Mouse (Mus musculus) skeletal muscle tissue, adult 2 months (tissue): Measurements from ENCODE around the gene Avl9.
A peak's percentile ranks its signal among the peaks of the same experiment; 100 is the strongest.

Experiments used
- DNase-seq: peaks from one replicate; pipeline ENCODE4 v3.0.0-alpha.2; 2012; ENCODE audit warnings: low read depth, low spot score

Gene Avl9

DNA sequence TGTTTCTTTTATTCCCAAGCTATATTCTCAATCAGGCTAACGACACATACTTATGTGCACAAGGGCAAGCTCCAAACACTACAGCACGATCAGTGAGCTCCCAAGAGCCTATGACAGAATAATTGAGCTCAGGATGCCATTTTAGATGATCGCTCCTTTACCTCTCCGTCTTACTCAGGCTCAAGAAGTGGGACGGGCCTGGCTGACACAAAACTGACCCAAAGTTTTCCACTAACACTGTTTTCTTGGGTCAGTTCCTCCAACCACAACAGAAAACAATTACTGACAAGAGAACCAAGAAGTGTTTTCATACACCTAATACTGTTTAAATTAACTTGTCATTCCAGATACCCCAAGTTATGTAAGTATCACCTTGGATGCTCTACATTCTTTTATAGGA is 80.1 kb downstream of the Avl9 start:
- no peak for DNase-seq

DNA sequence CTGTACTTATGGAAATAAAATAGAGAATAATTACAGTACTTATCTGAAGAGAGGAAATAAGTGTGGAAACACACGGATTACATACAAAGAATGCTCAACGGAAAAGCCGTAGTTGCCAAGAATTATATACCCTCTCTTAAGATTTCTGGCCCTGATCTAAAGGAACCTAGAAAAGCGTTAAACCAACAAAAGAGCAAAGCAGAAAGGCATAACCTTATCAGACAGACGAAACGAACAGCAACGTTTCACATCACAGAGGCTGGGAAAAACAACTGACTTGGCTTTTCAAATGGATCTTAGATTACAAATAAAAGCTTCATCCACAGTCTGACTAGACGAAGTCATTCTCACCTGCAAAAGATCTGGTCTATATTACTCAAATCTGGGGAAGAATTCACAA is 81.5 kb downstream of the Avl9 start:
- no peak for DNase-seq

DNA sequence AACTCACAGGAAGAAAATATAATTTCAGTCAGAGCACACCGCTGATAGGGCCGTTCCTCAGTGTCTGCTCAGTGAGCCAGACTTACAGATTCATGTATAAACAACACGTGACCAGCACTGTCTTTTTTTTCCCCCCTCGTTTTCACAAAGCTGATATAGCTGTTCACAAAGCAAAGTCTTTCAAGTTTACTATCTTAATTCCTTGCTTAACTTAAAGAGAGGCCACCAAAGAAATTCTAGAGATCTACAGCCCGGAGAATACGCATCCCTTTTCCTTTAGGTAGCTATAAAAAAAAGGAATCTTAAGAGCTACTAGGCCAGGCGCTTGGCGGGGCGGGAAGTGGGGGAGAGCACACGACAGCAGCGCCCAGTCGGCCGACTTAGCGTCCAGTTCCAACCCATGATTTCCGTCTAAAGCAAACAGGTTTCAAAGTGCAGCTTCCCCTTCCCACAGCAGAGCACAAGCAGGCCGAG is 82.0 kb downstream of the Avl9 start:
- peak; percentile 15 for DNase-seq

DNA sequence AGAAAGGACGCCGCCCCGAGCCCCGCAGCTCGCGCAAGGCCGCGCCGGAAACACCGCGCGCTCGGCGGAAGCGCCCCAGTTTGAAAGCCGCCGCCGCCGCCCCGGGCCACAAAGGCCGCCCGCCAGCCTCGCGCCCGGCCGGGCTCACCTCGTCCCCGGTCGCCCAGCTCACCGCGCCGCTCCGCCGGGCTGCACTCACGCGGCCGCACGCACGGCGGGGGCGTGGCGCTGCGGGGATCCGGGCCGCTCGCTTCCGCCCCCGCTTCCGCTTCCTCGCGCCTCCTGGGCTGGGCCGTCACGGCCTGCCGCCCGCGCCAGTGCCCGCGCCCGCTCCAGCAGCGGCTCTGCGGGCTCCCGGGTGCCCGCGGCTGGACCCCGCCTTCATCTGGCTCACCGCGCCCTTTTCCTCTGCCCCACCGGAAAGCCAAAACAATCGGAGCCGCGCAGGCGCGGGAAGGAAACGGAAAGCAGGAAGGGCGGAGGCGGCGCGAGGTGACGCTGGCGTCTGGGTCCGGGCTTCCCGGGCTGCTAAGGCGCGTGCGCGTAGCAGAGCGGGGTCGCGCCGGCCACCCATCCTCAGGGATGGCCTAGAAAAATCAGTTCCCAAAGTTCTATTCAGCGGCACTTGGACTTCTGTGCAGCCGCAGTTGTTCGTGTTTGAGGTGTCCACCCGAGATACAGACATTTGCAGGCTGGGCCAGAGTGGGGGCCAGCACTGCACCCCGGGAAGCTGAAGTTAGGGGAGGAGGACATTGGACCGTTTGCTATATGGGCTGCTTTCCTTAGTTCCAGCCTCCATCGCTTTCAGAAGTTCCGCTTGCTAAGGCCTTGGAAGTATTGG is 82.8 kb downstream of the Avl9 start, which contains the start of gene Kbtbd2:
Gene Kbtbd2 (minus strand): TSS at position 503 of the 841 bp plus-strand sequence.
- peak; percentile 93 for DNase-seq

DNA sequence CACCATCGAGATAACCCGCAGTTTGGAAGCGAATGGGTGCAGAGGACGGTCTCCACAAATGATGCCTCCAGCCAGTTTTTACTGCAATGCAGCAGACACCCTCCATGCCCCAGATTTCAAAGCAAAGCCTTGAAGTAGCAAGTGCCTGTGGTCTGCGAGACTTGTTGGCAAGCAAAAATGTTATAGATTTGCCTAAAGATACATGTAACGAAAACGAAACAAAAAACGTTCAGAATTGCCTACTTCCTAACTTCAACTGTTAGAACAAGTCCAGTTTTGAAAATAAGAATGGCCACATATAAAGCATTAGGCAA is 83.4 kb downstream of the Avl9 start:
- no peak for DNase-seq

DNA sequence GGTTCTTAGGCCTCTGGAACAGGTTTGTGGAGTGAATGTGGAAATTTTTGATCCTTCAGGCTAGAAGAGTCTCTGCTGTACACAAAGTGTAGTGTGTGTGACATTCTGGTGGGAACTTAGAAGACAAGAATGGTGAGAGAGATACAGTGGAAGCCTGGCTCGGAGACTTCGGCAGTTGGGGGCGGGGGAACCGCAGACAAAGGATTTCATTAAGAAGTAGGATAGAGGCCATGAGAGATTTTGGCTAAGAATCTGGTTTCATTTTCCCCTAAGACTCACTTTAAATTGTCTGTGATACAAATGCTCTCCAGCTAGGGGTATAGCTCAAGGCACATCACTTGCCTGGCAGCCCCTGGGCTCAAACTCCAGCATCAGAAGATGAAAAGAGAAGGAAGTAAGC is 90.3 kb downstream of the Avl9 start:
- DNase-seq: no peak

DNA sequence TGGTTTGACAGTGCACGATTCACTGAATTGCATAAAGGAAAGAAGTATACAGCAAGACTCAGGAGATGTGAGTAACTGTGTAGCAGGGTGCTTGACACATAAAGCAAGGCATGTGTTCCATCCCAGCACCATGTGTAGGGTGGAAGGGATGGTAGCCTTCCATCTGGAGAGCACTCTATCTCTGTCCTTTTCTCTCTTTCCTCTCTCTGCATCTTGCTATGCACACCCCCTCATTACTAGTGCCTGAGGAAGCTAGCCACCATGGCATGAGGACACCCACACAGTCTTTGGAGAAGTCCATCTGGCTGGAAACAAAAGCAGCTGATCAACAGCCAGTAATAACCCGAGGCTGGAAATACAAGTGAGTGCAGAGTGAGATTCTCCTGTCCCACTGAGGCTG is 91.5 kb downstream of the Avl9 start:
- no peak for DNase-seq

DNA sequence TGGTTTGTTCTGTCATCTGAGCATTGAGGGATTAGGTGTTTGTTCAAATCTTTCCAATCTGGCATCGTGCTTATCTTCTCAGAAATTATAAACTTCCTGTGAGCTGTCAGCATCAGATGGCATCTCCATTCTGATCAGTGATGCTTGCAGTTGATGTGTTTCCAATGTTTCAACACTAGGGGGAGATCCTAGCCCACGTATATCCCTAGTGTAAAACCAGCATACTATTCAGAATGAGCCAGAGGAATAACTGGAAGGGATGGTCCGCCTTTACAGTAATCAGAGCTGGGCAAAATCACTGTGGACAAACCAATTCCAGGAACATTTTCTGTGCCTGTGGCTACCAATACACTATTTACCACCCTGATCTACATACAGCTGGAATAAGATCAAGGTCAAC is 94.0 kb downstream of the Avl9 start:
- DNase-seq: peak; percentile 50
